Mouse (Mus musculus) liver, postnatal 0 days (tissue): Measurements from ENCODE around the gene Igsf9.

ENCODE experiments used
- CTCF ChIP-seq: sonication (generic); IDR thresholded peaks from 2 replicates; pipeline ENCODE4 v1.5.1; 2016; ENCODE audit warnings: antibody characterized with exemption, low read depth
- EP300 ChIP-seq: IDR thresholded peaks from 2 replicates; pipeline ENCODE4 v1.6.1; 2016; ENCODE audit warnings: antibody characterized with exemption, low read depth, mild to moderate bottlenecking

GRCm38 (mm10) chr1:172440521-172440920, 41.1 kb upstream of the Igsf9 start:
- TF ChIP-seq CTCF (no peak), EP300 (no peak)
